Mouse (Mus musculus) testis, adult 2 months (tissue): ENCODE results near the gene St7l. TPM values are rescaled to one million over a fixed set of nuclear protein-coding genes. Genes with fewer than 3 reads are reported as not detected.

Experiments used
- H3K27ac ChIP-seq: fragments of 200-500 bp; 2 replicates; pipeline ENCODE4 v1.5.1; 2012; ENCODE audit warnings: low read depth, low read length; ENCODE audit not compliant: control insufficient read depth, insufficient read depth
- H3K27me3 ChIP-seq: fragments of 200-500 bp; 2 replicates; pipeline ENCODE4 v1.6.1; 2012; ENCODE audit warnings: mild to moderate bottlenecking, low read length, moderate library complexity; ENCODE audit not compliant: control insufficient read depth, insufficient read depth
- H3K36me3 ChIP-seq: fragments of 200-500 bp; 2 replicates; pipeline ENCODE4 v1.6.1; 2012; ENCODE audit warnings: mild to moderate bottlenecking, low read length; ENCODE audit not compliant: control insufficient read depth, insufficient read depth
- H3K4me1 ChIP-seq: fragments of 200-500 bp; 2 replicates; pipeline ENCODE4 v1.6.1; 2012; ENCODE audit warnings: low read length; ENCODE audit not compliant: control insufficient read depth, insufficient read depth
- H3K4me3 ChIP-seq: fragments of 200-500 bp; 2 replicates; pipeline ENCODE4 v1.5.1; 2012; ENCODE audit warnings: low read depth, mild to moderate bottlenecking, low read length, moderate library complexity, mixed read lengths; ENCODE audit not compliant: control insufficient read depth
- CTCF ChIP-seq: fragments of 200-500 bp; IDR thresholded peaks from 2 replicates; pipeline ENCODE4 v1.5.1; 2012; ENCODE audit warnings: low read depth, mild to moderate bottlenecking, inconsistent platforms, low read length, moderate library complexity; ENCODE audit not compliant: control insufficient read depth, insufficient read depth, insufficient replicate concordance
- POLR2A ChIP-seq: fragments of 200-500 bp; IDR thresholded peaks from 2 replicates; pipeline ENCODE4 v1.6.1; 2012; ENCODE audit warnings: low read depth, mild to moderate bottlenecking, inconsistent platforms, low read length, moderate library complexity; ENCODE audit not compliant: control insufficient read depth
- polyA plus RNA-seq: library from polyadenylated mRNA; depleted of rRNA; stranded (reverse); fragments of >200 nt; gene quantifications from 2 replicates; pipeline ENCODE4 v1.2.3, GENCODE M21; 2012

St7l gene
- polyA plus RNA-seq, 1 experiment: 16.4 TPM

GRCm38 (mm10) chr3:104940691-104941090, 76.9 kb downstream of the St7l start:
- H3K36me3 ChIP-seq: no peaks in the 10 kb centered on the region
- no peak overlapping the region for H3K27ac ChIP-seq
- no peak for TF ChIP-seq POLR2A
- no peak for TF ChIP-seq CTCF
- no peaks in the 10 kb centered on the region for H3K27me3 ChIP-seq
- H3K4me3 ChIP-seq: no peak overlapping the region
- H3K4me1 ChIP-seq: no peaks in the 10 kb centered on the region

GRCm38 (mm10) chr3:104942682-104943081, 78.9 kb downstream of the St7l start:
- Histone ChIP-seq H3K36me3 (no peaks in the 10 kb centered on the region), H3K27ac (no peak overlapping the region), H3K4me3 (no peak overlapping the region), H3K4me1 (no peaks in the 10 kb centered on the region), H3K27me3 (no peaks in the 10 kb centered on the region)
- TF ChIP-seq CTCF (no peak), POLR2A (no peak)

GRCm38 (mm10) chr3:104943333-104943732, 79.5 kb downstream of the St7l start:
- H3K27ac ChIP-seq: no peak overlapping the region
- TF ChIP-seq POLR2A (no peak), CTCF (no peak)

GRCm38 (mm10) chr3:104944894-104945293, 81.1 kb downstream of the St7l start:
- Histone ChIP-seq H3K4me3 (no peak overlapping the region), H3K36me3 (no peaks in the 10 kb centered on the region), H3K4me1 (no peaks in the 10 kb centered on the region), H3K27me3 (no peaks in the 10 kb centered on the region), H3K27ac (no peak overlapping the region)
- TF ChIP-seq POLR2A (no peak), CTCF (no peak)

More at GRCm38 (mm10) chr3:104943333-104943732, 79.5 kb downstream of the St7l start:
- Histone ChIP-seq H3K27me3 (no peaks in the 10 kb centered on the region), H3K4me3 (no peak overlapping the region), H3K36me3 (no peaks in the 10 kb centered on the region), H3K4me1 (no peaks in the 10 kb centered on the region)

- TF ChIP-seq CTCF (no peak), POLR2A (no peak)
- Histone ChIP-seq H3K4me3 (no peak overlapping the region), H3K27me3 (no peaks in the 10 kb centered on the region), H3K36me3 (no peaks in the 10 kb centered on the region), H3K4me1 (no peaks in the 10 kb centered on the region), H3K27ac (no peak overlapping the region)
These were observed 87.1 kb downstream of the St7l start for GRCm38 (mm10) chr3:104950926-104951325.

GRCm38 (mm10) chr3:104952891-104953670, 89.3 kb downstream of the St7l start:
- H3K36me3 ChIP-seq: no peaks in the 10 kb centered on the region
- H3K4me1 ChIP-seq: no peaks in the 10 kb centered on the region
- H3K4me3 ChIP-seq: no peak overlapping the region
- TF ChIP-seq POLR2A (no peak), CTCF (no peak)
- no peaks in the 10 kb centered on the region for H3K27me3 ChIP-seq
- H3K27ac ChIP-seq: no peak overlapping the region

- Histone ChIP-seq H3K36me3 (no peaks in the 10 kb centered on the region), H3K4me3 (no peak overlapping the region), H3K27me3 (no peaks in the 10 kb centered on the region), H3K27ac (no peak overlapping the region), H3K4me1 (no peaks in the 10 kb centered on the region)
- TF ChIP-seq CTCF: no peak
- TF ChIP-seq POLR2A: no peak
These were observed 90.3 kb downstream of the St7l start for GRCm38 (mm10) chr3:104954137-104954536.

GRCm38 (mm10) chr3:104954551-104954950, 90.7 kb downstream of the St7l start:
- no peaks in the 10 kb centered on the region for H3K4me1 ChIP-seq
- no peaks in the 10 kb centered on the region for H3K36me3 ChIP-seq
- no peak for TF ChIP-seq CTCF
- no peak for TF ChIP-seq POLR2A
- no peak overlapping the region for H3K4me3 ChIP-seq
- no peaks in the 10 kb centered on the region for H3K27me3 ChIP-seq
- H3K27ac ChIP-seq: no peak overlapping the region
